Mouse (Mus musculus) urinary bladder, adult 18-20 months (tissue): ENCODE data around the gene Mogat2.

Source experiments
- DNase-seq, 2 experiments: peaks; one replicate each; pipeline ENCODE4 v3.0.0; 2022; ENCODE audit warnings: low spot score in 2 of 2, mixed read lengths in 2 of 2

Gene Mogat2

DNA sequence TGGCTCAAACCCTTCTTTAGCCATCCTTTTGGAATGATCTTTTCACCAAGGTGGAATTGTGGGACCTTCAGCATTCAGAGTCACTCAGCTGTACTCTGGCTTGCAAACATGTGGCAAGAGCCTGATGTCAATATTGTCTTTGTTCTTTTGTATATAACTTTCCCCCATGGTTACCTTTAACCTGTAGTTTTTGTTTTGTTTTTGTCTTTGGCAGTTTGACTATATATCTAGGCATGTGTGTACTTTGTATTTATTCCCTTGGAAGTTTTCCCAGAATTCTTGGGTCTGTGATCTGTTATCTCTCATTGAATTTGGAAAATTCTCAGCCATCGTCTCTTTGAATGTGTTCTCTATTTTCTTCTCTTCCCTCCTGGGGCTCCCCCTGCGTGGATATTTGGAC is 43.9 kb downstream of the Mogat2 start:
- no peak for DNase-seq

DNA sequence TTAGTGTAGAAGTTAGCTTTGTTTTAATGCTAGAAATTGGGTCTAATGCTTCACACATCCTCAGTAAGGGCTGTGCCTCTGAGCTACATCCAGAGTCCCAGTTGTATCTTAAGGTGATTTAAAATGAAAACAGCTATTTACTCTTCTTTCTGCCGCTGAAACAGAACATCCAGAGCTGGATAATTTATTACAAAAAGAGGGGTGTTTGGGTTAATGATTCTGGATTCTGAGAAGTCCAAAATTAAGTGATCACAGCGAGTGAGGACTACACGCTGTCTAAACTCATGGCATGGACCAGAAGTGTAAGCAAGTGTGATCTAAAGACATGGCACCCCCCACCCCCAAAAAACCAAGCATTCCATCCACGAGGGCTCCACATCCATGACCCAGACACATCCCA is 44.5 kb downstream of the Mogat2 start:
- no peak for DNase-seq

DNA sequence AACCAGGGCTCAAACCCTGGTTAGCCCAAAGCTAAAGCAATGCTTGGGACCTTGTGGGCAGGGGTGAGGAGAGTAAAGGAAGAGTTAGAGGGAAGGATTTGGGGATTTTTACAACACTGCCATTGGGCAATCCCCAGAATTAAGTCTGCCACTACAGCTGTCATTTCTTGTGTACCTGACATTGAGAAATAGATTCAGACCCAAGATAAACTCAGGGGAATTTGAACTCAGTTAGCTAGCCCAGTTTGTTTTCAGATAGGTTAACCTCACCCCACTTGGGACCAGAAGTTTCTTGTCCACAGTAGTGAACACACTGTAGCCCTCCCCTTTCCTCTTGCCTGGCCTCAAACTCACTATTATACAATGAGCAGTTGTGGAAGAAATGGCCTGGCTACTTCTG is 47.0 kb downstream of the Mogat2 start:
- DNase-seq, result no peak

DNA sequence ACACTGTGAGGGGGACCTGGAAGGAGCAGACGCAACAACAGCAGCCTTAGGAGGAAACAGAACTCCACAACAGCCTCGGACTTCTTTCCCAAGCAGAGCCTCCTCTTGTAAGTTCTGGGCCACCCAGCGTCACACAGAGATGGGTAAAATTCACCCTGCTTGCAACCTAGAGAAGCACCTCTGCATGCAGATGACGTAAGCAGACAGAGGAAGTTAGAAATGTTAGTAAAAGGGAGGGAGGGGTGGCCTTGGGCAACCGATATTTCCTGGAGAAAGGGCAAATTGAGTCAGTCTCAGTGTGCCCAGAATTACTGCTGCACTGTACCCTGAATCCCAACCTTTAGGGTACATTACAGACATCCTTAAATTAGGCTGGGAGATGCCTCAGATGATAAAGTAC is 48.5 kb downstream of the Mogat2 start:
- DNase-seq, result no peak

DNA sequence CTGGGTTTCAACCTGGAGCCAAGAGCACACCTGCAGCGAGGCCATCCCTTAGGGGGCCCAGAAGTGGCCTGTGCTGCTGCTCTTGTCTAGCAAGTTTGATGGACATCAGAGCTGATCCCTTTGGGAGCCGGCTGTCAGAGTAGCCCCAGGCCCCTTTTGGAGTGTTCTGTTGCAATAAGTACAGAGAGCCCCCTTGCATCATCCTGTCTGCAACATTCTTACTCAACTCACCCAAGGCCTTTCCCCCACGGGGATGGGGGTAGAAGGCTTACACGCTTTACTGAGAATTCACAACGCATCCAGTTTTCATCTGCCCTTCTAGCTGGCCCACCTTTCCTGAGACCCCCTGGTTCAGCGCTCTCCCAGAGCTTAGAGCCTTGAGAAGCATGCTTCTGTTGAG is 49.8 kb downstream of the Mogat2 start:
- no peak for DNase-seq

DNA sequence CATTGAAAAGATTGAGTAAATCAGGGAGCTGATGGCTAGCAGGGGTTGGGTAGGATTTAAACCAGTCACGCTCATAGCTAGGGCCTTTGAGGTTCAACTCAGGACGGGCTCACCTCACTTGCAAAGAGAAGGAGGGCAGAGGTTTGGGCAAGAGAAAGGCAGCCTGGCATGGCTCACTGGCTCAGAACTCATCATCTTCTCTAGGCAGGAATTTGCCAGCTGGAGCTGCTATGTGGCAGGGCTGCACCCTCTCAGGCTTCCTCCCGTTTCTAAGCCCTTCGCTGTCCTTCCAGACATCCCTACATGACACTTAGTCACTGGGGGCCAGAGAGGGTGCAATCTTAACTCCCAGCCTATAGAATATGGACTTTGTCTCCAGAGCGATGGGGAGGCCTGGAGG is 51.0 kb downstream of the Mogat2 start:
- no peak for DNase-seq

DNA sequence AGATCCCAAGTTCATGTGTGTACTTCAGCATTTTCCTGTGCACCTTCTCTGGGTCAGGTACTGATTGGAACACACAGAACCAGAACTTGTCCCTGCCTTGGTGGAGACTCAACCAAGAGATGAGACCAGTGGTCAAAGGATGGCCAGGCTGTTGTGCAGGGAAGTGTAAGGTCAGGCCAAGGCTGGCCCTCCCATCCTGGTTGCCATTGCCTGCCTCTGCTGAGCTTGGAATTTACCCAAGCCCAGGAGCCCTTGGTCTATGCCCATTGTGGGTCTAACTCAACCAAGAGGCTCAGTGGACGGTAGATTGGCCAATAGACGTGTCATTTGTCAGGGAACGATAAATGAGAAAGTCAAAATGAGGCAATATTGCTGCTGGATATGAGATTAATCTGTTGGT is 53.0 kb downstream of the Mogat2 start:
- DNase-seq, result no peak

DNA sequence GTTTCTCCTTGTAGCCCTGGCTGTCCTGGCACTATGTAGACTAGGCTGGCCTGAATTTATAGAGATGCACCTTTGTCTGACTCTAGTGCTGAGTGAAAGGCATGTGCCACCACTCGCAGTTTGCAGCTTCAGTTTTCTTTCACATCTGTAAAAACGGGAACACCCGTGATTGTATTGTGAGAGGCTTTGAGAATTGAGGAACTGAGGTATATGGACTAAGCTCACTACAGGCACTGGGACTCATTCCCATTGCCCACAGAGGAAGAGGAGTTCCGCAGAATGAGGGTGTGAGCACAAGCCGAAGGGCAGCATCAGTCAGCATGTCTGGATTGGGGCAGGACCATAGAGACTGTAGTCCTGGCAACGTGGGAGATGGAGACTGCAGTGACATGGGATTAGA is 54.7 kb downstream of the Mogat2 start:
- DNase-seq, result no peak

DNA sequence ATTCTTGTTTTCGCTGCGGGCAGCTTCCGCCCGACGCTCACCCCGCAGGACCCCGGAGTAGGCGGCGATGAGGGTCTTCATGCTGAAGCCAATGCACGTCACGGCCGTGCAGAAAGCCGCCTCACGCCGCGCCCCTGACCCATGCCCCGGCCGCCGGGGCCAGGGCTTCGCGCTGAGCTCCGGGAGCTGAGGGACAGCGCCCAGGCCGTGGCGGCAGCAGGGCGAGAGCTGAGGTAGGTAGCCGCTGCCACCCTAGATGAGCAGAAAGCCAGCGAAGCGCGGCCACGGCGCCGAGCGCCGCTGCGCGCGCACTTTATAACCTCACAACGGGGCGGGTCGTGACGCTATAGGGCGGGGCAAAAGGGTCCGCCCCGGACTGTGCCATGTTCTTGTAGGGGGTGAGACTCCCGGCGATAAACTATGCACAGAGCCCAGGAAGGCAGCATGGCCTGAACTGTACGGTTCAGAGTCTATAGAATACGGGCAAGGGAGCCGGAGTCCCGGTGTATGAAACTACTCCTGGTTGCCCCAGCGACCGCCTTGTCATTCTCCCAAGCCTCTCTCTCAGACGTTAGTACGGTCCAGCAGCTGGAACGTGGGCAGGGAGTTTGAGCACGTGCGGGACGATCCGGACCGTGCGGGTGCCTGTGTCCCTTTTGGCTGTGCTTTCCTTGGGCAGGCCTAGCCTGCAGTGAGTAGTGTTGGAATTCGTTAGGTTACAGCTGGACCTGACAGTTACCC is 55.8 kb downstream of the Mogat2 start, which contains the start of gene Dgat2:
Dgat2 (minus strand) TSS at position 288 of the 741 bp plus-strand sequence.
- DNase-seq, result peak; percentile 84 to 94

DNA sequence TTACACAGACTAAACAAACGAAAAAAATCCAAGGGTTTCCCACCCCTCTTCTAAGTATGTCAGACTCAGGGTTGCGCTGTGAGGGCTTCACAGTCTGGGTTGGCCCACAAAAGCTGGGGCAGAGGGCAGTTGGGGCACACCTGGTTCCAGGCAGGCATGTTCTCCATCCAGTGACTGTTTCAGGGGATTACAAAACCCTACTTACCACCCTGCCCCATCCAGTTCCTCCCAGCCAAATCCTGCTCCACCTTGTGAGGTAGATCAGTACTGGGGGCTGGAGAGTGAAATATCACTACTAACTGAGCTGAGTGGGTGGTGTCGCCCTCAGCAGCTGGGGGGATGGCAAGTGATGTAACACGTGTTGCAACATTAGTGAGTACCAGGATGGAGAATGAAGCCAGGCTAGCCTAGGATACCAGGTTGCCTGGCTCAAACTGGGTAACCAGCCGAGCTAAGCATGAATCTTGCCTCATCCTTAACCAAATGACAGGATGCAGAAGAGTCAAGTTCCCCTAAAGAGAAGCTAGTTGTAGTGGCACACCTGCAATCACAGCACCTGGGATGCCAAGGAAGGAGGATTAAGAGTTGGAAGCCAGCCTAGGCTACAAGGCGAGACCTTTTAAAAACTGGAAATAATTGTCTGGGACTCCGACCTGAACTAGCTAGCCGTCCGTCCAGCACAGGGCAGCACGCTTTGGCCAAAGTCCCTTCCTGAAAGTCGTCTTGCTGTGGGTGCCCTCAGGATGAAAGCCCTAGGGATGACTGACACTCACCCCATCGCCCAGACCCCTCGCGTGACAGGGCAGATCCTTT is 56.6 kb downstream of the Mogat2 start:
- DNase-seq, result peak in 1 of 2 experiments; percentile 38

DNA sequence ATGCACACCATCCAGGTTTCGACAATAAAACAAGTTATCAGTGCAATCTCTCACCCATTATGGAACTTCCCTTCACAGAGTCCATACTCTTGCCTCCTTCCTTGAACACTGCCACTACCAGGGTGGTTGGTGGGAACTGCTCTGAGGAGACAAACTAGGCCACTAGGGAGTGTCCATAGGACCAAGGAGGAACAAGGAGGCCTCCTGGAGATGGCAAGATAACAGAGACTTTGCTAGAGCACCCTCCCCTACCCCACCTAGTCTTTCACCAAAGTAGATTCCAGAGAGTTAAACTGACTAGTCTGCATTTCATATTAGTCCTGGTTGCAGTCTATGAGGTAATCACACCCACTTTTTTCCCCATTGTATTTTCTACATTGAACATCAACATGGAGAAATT is 58.3 kb downstream of the Mogat2 start:
- no peak for DNase-seq

DNA sequence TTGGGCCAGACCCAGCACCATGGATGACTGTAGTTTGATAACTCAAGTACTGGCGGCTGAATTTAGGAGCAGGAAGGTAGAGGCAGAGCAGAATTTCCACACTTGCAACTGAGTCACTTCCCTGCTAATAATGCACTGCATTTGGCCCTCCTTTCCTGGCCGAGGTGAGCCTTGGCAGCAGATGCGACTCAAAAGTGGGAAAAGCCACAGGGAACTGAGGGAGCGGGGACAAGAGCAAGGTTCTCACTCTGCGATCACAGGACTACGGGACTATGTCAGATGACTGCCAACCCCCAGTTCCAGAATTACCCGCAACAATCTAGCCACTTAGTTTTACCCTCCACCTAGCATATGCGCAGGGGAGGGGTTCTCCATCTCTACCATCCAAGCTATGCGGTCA is 59.1 kb downstream of the Mogat2 start:
- no peak for DNase-seq

DNA sequence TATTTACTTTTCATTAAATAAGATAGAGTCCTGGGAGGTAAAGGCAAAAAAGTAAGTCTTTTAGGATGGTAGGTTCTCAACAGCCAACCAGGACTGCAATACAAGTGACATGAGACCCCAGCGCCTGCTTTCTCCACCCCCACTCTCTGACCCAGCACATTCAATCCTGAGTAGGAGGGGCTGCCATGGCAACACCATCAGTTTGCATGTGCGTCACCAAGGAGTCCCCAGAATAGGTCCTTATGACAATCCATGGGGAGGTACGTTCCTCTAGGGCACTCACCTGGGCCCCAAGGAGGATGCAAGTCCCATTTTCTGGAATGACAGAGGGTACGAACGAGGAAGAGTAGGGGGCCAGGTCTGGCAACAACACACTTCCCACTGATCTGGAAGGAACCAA is 61.0 kb downstream of the Mogat2 start:
- DNase-seq, result no peak

DNA sequence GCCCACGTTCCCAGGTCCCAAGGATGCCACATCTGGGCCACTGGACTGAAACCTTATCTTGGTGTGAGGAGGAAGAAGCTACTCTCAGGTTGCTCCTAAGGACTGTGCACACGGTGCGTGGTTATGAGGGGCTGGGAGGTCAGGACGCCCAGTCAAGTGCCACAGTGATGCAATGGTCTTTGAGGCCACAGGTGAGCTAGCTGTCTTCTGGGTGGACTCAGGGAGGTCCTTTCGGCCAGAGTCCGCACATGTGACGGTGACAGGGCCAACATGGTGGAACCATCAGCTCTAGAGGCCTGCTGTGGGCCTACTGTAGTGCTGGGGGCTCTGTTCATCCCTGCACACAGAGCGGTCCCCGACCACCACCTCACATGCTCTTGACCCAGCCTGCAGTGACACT is 62.8 kb downstream of the Mogat2 start:
- no peak for DNase-seq

DNA sequence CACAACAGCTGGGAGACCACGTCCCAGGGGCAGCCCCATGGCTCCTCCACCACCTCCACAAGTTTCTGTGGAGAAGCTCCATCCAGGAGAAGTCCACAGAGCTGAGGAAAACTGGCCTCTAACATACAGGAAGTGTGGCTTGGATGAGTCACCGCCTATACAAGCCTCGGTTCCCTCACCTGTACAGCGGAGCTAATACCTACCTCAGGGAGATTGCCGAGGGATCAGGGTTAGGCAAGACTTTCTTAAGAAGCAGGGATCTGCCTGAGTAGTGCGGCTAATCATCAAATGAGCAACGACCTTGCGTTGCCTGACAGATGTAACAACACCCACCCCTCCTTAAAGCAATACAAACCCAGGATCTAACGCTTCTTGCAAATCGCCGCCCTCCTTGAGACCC is 63.3 kb downstream of the Mogat2 start:
- no peak for DNase-seq

DNA sequence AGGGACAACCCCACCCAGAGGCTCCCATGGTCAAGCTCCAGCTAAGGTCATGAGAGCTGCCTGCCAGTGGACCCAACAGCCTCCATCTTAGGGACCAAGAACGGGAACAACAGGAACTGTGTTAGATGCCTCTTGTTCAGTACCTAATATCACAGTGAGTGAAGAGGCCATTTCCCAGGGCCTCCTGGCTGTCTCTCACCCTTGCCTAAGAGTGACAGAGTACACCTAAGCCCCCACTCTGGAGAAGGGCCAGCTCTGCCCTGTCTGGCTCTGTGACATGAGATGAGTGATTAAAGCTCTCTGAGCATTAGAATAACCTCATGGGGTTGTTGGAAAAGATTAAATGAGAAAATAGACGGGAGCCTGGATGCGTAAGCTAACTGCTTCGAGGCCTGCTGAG is 64.4 kb downstream of the Mogat2 start:
- no peak for DNase-seq

DNA sequence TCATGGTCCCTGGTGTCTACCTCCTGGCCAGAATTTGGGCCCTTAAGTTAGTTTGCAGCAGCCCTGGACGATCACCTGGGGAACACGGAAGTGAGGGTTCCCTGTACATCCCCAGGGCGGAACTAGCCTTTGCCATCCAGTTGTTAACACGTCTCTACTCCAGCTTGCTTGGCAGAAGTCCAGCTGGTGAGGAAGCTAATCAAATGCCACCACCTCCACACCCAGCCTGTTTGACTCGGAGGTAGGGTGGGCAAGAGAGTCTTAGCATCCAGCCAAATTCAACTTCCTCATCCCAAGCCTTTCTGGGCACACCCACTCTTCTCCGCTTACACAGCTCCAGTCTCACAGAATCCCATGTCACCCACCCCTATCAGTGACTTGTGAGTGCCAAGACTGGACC is 65.5 kb downstream of the Mogat2 start:
- no peak for DNase-seq

DNA sequence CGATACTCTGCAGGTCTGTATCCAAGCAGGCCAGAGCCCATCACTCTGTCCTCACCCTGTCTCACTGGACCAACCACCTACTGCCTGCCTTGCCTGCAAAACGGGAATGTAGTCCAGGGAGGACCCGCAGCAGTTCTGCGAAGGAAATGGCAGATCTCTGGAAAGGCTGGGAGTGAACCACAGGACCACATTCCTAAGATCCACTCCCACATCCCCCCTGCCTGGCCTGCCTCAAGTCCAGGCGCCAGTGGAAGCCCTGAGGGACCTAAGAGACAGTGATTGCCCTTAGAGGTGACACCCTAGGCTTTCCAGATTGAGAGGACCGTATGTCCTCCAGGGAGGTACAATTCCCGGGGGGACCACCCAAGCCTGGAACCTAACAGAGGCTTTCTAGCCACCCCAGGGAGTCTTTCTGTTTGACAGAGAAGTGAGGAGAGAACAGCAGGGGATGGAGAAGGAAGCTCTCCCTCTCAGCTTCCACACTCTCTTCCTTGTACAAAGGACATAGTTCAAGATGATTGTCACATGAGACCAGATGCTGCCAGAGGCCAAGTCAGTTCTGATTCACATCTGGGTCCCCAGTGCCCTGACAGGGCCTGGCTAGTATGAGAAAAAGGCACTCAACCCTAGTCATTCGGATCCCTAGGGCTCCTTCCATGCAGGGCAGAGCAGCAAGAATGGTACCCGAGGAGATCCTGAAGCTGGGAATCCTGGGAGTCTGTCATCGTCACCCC is 66.5 kb downstream of the Mogat2 start:
- no peak for DNase-seq

DNA sequence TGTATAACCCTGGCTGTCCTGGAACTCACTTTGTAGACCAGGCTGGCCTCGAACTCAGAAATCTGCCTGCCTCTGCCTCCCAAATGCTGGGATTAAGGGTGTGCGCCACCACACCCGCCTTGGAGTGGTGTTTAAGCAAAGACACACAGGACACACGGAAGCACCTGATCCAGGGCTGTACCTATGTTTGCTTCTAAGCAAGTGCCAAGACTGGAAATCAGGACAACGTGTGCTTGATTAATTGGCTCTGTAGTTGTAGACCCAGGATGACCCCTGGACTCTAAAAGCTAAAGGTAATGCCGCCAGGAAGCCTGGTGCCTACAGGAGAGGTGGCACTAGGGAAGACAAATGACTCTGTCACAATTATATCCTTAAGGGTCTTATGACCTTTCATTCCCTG is 67.9 kb downstream of the Mogat2 start:
- no peak for DNase-seq

DNA sequence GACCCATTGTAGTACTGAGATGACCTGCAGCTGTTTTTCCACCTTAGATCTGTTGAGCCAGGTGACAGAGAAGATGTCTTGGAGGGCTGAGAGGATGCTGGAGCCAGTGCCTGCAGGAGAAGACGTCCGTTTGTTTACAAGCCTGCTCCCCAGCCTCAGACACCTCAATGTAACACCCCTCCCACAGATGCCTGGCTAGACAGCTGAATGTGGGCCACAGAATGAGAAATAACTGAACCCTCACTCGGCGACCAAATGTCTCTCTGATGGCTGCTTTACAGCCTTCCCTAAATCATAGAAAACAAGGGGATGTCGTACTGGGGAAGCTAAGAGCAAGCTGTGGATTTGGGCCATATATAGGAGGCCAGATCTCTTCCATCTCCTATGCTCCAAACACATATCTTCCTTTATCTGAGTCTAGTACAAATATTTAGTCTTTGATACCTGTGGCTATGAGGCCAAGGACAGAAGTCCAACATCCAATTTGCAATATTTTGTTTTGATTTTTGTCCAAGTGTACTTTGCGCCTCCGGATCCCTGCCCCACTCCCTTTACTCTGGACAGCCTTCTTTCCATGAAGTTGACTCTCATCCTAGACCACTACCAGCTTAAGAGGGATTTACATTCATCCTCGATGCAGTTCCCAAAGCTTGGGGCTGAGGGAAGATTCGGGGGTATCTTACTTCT is 68.6 kb downstream of the Mogat2 start:
- no peak for DNase-seq
